Mouse (Mus musculus): Measurements from ENCODE around the gene St8sia2.
"Not testable (repeated sequence)": the region's sequence is repeated elsewhere in the genome, so short reads cannot be mapped to it uniquely, and the experiment has no call there.

St8sia2 gene

DNA sequence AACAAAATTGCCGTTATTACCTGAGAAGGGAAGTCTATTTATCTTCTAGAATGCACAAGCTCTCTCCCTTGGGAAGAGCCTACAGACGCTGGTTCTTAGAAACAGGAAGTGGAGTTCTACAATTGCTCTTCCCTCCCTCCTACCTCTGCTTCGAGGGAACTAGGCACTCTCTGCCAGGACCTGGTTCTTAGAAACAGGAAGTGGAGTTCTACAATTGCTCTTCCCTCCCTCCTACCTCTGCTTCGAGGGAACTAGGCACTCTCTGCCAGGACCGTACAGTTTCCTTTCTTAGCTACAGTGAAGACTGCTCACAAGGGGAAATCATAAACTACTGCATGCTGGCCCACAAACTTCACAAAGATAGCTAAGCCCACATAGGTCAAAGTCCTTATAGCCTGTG is 41.3 kb downstream of the St8sia2 start:
- DNase-seq (ENCODE audit: low spot score) = not testable (repeated sequence)

GRCm38 (mm10) chr7:73965164-73965563 is 48.3 kb downstream of the St8sia2 start:
- DNase-seq (ENCODE audit: low spot score) = no peak

DNA sequence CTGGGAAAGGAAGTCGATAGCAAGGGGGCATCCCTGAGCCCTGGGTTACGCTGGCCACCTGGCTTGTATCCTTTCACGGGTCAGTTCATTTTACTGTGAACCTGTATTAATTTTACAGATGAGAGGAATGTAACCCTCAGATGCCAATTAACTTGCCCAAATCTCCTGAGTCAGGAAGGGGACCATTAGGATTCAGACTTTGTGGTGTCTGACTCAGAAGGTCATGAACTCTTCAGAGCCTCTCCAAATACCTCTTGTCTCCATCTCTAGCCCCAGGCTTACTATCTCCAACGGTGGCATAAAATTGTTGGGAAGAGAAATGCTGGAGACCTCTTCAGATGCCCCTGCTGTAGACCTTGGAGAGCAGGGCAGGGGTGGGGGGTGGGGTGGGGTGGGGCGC is 51.1 kb downstream of the St8sia2 start:
- no peak for DNase-seq (ENCODE audit: low spot score)

DNA sequence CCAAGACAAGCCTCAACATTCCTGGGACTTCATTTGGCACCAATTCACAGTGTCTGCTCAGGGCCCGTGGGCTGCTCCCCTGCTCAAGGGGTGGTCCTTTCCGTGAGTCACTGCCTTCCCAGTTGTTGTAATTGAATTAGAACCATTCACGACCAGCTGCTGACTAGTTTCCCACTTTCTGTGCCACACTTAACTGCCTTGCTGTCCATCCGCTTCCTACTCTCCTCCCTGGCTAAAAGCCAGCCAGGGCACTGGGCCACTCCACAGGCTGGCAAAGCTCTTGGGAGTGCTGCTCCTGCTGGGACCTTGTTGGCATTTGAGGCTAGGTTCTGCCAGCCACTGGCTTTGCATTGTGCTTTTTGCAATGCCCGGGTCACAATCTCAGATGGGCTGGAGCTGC is 59.0 kb downstream of the St8sia2 start:
- no peak for DNase-seq (ENCODE audit: low spot score)

DNA sequence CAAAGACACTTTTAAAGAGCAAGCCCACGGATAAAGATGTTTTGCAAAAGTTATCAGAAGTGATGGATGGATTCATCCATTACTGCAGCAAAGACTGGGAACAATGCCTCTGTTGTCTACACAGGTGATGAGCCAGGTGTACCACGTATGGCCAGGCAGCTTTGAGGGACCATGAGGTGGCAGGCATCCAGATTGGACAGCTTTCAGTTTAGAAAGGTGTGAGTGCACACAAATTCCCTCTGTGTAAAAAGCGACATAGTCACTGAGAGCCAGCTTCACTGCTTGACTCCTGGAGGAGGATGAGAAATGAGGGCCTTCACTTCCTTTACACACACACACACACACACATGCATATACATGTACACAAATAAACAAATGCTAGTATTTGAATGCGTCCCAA is 60.4 kb downstream of the St8sia2 start:
- DNase-seq (ENCODE audit: low spot score) = no peak

DNA sequence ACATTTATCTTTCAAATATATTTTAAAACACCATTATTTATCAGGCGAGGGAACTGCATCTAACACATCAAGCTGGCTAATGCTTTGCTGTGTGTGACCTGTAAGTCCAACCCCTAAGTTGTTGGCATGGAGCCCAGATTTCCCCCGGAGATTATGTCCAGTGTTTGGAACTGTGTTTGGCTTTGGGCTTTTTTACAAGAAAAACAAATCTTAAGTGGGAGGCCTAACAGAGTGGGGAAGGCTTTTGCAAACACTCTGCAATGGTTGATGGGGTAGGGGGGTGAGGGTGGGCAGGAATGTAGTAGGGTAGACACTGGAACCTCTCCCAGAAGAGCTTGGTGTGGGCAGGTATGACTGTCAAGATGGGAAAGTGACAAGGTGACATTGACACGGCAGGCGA is 71.8 kb downstream of the St8sia2 start:
- DNase-seq (ENCODE audit: low spot score) = no peak

DNA sequence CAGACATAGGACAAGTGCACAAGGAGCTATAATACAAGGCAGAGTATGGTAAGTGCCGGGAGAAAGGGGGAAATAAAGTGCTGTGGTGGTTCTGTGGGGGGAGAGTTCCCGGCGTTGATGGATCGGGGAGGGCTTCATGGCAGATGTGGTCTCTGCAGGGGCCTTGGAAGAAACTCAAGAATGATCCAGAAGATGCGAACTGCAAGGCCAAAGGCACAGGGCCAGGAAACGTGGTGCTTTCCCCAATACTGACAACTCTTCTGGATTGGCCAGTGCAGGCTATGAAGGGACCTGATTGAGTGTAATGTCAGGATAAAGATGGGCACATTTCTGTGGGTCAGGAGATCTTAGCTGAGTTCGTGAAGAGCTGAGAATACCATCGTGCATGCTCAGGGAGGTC is 74.3 kb downstream of the St8sia2 start:
- DNase-seq (ENCODE audit: low spot score) = no peak

DNA sequence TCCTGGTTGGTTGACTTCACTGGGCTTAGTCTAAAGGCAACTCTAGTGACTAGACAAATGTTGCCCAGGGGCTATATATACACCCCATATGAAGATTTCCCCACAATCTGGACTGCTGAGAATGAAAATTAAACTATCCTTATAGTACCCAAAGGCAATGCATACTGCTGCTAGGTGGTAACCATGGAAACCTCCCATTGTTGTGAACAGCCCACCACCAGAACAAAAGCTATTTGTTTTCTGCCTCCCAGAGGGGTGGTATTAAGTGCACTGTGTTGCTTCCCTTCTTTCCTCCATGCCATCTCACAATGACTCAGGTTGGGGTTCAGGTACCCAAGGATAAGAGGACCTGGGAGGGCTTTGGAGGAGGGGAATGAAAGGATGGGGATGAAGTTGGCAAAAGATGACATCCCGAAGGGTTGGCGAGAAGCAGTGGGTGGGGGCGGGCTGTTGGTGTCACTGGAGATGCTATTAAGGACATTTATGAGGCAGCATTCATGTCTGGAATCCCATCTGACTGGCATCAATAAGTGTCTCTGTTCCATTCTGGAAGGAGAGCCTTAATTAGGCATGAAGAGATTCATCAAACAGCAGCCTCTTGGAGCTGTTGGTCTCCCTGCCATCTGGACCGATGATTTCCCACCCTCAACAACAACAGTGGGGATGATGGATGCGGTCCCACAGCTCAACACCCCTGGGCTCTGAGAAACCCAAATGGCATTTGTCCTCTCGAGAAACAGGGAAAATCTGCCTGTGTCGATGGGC is 75.3 kb downstream of the St8sia2 start:
- no peak for DNase-seq (ENCODE audit: low spot score)

GRCm38 (mm10) chr7:73936119-73936518 is 77.4 kb downstream of the St8sia2 start:
- no peak for DNase-seq (ENCODE audit: low spot score)

DNA sequence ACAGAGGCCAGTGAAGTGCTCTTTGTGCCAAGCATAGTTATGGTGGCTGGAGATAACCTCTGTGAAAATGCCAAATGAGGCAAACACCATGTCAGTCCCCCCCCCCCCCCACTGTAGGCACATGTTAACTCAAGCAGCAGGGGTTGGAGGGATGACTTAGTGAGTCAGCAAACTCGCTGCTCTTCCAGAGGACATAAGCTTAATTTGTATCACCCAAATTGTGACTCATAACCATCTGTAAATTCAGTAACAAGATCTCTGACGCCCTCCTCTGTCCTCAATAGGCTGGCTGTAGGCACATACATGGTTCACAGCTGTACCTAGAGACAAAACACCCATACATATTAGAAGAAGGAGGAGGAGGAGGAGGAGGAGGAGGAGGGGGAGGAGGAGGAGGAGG is 77.8 kb downstream of the St8sia2 start:
- no peak for DNase-seq (ENCODE audit: low spot score)

- DNase-seq (ENCODE audit: low spot score) = no peak
Observed at GRCm38 (mm10) chr7:73933036-73933435, 80.5 kb downstream of the St8sia2 start.

DNA sequence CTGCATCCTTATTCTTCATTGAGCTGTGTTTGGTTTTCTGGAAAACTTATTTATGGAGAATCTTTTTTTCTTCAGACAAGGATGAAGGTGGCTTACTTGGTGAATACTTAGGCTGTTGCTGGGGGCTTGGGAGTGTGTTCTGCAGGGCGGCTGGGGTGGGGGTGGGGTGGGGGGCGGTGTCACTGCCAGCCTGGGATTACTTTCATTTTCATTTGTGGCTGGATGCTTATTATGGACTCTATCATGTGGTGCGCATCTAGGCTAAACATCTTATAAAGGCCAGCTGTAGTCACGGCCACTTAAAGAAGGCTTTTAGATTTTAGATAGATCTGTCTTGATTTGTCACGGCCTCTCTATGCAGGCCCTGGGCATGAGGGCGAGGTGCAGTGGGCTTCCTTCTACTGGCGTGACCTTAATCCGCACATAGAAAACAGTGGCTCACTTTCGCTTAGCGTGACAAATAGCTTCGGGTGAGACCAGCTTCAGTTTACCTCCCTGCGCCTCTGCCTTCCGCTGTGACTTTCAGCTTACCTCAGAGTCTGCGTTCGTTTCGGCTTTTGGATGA is 92.5 kb downstream of the St8sia2 start:
- no peak for DNase-seq (ENCODE audit: low spot score)

DNA sequence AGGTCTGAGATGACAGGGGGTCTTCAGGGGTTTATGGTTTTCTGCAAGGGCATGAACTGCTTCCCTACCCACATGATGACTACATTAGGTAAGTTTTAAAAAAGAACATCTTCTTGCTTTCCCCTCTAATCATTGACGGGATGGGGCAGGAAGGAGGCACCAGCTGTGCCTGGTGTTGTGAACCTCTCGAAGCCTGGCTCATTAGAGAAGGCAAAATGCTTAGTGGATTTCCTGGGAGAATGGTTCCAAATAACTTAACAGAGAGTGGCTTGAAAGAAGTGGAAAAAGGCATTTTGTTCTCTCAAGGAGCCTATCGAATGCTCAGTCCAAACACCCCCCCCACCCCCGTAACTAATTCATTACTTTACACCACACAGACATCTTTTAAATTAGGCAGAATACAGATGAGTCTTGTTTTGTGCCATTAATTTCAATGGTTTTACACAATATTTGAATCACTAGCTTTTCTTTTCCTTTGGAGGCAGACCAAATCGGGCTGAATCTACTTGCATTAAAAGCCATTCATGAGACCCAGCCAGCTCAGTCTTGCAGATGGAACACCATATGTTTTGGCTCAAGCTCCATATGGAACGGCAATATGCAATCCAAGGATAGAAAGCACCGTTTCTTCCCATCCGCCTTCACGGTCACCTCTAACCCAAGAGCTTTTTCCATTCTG is 95.7 kb downstream of the St8sia2 start:
- DNase-seq (ENCODE audit: low spot score) = no peak

- no peak for DNase-seq (ENCODE audit: low spot score)
Observed at GRCm38 (mm10) chr7:73911899-73912298, 101.6 kb downstream of the St8sia2 start.

DNA sequence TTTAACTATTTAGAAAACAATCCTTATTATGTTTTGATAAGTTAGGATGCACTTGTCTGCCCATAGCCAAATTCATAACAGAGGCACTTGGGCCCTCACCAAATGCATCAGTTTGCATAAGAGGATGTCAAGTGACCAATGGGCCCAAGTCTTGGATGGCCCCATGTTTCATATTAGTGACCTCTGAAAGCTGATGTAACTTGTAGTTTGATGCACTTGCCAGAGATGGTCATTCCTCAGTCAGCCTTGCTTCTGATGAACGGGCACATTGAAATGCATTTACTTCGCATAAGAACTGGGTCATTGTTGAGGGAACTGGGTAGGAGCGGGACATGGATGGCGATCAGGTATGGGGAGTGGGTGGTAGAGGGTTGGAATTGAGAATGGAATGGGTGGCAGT is 102.6 kb downstream of the St8sia2 start:
- DNase-seq (ENCODE audit: low spot score) = no peak

- no peak for DNase-seq (ENCODE audit: low spot score)
Observed at GRCm38 (mm10) chr7:73909432-73910205, 103.9 kb downstream of the St8sia2 start.

DNA sequence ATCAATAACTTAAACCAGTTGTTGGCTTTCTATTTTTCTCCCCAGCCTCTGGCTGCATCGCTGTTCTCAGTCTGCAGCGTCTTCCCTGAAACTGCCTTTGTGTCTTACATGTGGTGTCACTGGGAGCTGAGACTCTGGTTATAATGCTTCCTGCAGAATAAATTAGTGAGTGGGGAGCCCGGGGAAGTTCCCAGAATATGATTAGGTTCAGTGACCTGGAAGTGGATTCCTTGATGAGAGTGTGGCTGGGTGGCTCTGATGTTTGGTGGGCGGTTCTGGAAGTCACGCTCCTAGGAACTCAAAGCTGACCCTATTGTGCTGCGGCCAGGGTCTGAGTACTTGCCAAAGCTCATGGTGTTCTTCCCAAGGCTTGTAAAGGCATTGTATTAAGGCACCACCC is 119.0 kb downstream of the St8sia2 start:
- no peak for DNase-seq (ENCODE audit: low spot score)

DNA sequence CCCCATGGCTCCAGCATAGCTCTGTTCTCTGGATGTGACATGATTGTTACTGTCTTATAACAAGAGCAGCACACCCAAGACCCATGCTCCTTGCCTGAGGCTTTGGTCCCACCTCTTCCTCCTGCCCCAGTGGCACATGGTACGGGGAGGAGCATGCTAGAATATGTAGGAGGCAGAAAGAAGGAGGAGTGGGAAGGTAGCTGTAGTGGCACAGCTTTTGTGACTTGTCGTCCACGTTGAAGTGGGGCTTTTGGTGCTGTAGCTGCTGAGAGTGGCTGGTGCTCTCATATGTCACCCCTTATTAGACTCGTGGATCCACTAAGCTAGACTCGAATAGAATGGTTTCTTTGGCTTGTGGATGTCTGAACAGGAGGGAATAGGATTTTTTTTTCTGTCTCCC is 121.7 kb downstream of the St8sia2 start:
- DNase-seq (ENCODE audit: low spot score) = no peak

GRCm38 (mm10) chr7:73890891-73891610 is 122.4 kb downstream of the St8sia2 start:
- DNase-seq (ENCODE audit: low spot score) = no peak

DNA sequence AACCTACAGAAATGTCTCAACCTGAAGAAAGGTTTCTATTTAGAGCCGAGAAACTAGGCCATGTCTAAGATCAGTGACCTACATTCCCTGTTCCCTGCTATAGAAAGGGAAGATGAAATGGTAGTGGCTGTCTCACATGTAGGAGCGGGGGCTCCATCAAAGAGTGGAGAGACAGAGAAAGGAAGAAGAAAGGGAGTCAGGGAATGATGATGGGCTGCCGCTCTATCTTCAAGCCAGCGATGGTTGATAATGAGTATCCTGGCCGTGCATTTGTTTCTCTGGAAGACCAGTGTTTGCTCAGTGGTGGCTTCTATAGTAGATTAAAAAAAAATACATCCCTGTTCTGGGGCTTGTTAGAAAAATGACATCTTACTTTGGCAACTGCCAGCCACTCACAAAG is 123.0 kb downstream of the St8sia2 start:
- no peak for DNase-seq (ENCODE audit: low spot score)

Measured in urinary bladder, postnatal 25 days (tissue).